Mouse (Mus musculus): Measurements from ENCODE around the gene Ten1.

GRCm38 (mm10) chr11:116250898-116251297, 52.2 kb downstream of the Ten1 start:
- TF ChIP-seq CTCF (IDR thresholded peaks at IDR 0.05; ENCODE audit: insufficient read depth, low read depth, low read length), result no peak
- TF ChIP-seq POLR2A (IDR thresholded peaks at IDR 0.05; ENCODE audit: insufficient read depth, low read depth, low read length), result no peak

Measured in olfactory bulb, adult 2 months (tissue).